Mouse (Mus musculus) megakaryocyte progenitor cell, adult 5-6 weeks (primary cell): ENCODE results near the gene Gm35134. TPM values are rescaled to one million over a fixed set of nuclear protein-coding genes. Genes with fewer than 3 reads are reported as not detected.
"Not testable (repeated sequence)": the region's sequence is repeated elsewhere in the genome, so short reads cannot be mapped to it uniquely, and the experiment has no call there.

ENCODE experiments used
- ATAC-seq: replicated peaks from 2 replicates; pipeline ENCODE4 v1.8.0; 2016; ENCODE audit warnings: mild to moderate bottlenecking, moderate TSS enrichment, inconsistent platforms; ENCODE audit not compliant: poor library complexity
- total RNA-seq, 2 experiments: library from RNA; stranded (forward) in 1 of 2; stranded (reverse) in 1 of 2; fragments of 157-497, 149-512 nt in 1 of 2; fragments of 200-1000 nt in 1 of 2; gene quantifications; 2 replicates each; pipeline versions ENCODE4 v1.2.3 to v1.2.4; 2015 to 2017

The Gm35134 gene
- total RNA-seq (2015) (not detected in 2 replicates), total RNA-seq (2017) (not detected in 2 replicates)

DNA sequence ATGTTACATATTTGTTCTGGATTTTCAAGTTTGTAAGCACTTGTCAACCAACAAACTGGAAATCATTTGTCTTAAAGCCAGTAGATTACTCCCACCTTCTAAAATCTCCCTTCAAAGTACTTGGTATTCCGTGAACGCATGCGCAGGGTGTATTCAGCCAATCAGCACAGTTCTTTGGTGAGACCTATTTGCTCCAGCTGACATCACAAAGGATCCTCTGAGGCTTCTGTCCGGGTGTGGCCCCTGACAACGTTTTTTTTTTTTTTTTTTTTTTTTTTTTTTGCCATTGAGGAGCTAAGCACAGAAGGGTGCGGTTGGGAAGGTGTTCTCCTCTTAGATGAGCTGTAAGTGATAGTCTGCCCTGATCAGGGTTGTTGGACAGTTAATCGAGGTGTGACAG is at the start of gene Gm35134:
Gene Gm35134 (plus strand): TSS at position 301 of the 400 bp plus-strand sequence.
- not testable (repeated sequence) for ATAC-seq
